Mouse (Mus musculus): ENCODE data around the gene Cd5. TPM values are rescaled to one million over a fixed set of nuclear protein-coding genes. Genes with fewer than 3 reads are reported as not detected.

Cd5 gene
- polyA plus RNA-seq, 1 experiment from 2014 or later, result 0.05 TPM

- DNase-seq (ENCODE audit: low spot score), result no peak
- H3K27me3 ChIP-seq (ENCODE audit: control insufficient read depth, insufficient read depth, low read length), result no peaks in the 10 kb centered on the region
- H3K9me3 ChIP-seq (ENCODE audit: control insufficient read depth, low read length), result no peaks in the 10 kb centered on the region
- H3K4me3 ChIP-seq (ENCODE audit: low read depth, low read length), result no peak overlapping the region
- ATAC-seq (replicated peaks; ENCODE audit: low FRiP score), result no peak
- no peak overlapping the region for H3K4me2 ChIP-seq (ENCODE audit: low read depth, low read length, severe bottlenecking)
- 76% methylated on average over 9 of the region's 9 CpGs for WGBS
- no peaks in the 10 kb centered on the region for H3K4me1 ChIP-seq (replicated peaks; ENCODE audit: control insufficient read depth, insufficient read depth, low read length)
- H3K9ac ChIP-seq (ENCODE audit: low read length), result no peak overlapping the region
- H3K36me3 ChIP-seq (ENCODE audit: control insufficient read depth, insufficient read depth, low read length), result no peaks in the 10 kb centered on the region
- H3K27ac ChIP-seq (ENCODE audit: low read depth, low read length), result no peak overlapping the region
Observed at GRCm38 (mm10) chr19:10671854-10672417, 66.9 kb downstream of the Cd5 start.

GRCm38 (mm10) chr19:10671319-10671718, 67.5 kb downstream of the Cd5 start:
- ATAC-seq (replicated peaks; ENCODE audit: low FRiP score) (no peak), DNase-seq (ENCODE audit: low spot score) (no peak)
- Histone ChIP-seq H3K4me3 (ENCODE audit: low read depth, low read length) (no peak overlapping the region), H3K27ac (ENCODE audit: low read depth, low read length) (no peak overlapping the region), H3K27me3 (ENCODE audit: control insufficient read depth, insufficient read depth, low read length) (no peaks in the 10 kb centered on the region), H3K9ac (ENCODE audit: low read length) (no peak overlapping the region), H3K9me3 (ENCODE audit: control insufficient read depth, low read length) (no peaks in the 10 kb centered on the region), H3K4me1 (replicated peaks; ENCODE audit: control insufficient read depth, insufficient read depth, low read length) (no peaks in the 10 kb centered on the region), H3K36me3 (ENCODE audit: control insufficient read depth, insufficient read depth, low read length) (no peaks in the 10 kb centered on the region), H3K4me2 (ENCODE audit: low read depth, low read length, severe bottlenecking) (no peak overlapping the region)
- 79% methylated on average over 4 of the region's 4 CpGs for WGBS

Other genes starting within 250 kb of the Cd5 start
- gene Cpsf7, start 213.7 kb downstream of the Cd5 start, polyA plus RNA-seq (2014; fragmentation: Nextera tagmentation; extraction: Ambion mirVana), result 78.4 and 82.1 TPM in 2 replicates
- 57.1 and 60.9 TPM in 2 replicates for gene Sdhaf2, start 212.9 kb downstream of the Cd5 start, polyA plus RNA-seq (2014; fragmentation: Nextera tagmentation; extraction: Ambion mirVana)
- 61.3 and 61.4 TPM in 2 replicates for gene Tmem216, start 182.8 kb downstream of the Cd5 start, polyA plus RNA-seq (2014; fragmentation: Nextera tagmentation; extraction: Ambion mirVana)
- gene Cyb561a3, start 161.8 kb downstream of the Cd5 start, polyA plus RNA-seq (2014; fragmentation: Nextera tagmentation; extraction: Ambion mirVana), result 16.6 and 18.3 TPM in 2 replicates
- gene Tmem138, start 161.6 kb downstream of the Cd5 start, polyA plus RNA-seq (2014; fragmentation: Nextera tagmentation; extraction: Ambion mirVana), result 60.2 and 65.8 TPM in 2 replicates
- 392 and 442 TPM in 2 replicates for gene Ddb1, start 133.7 kb downstream of the Cd5 start, polyA plus RNA-seq (2014; fragmentation: Nextera tagmentation; extraction: Ambion mirVana)
- gene Tkfc, start 133.3 kb downstream of the Cd5 start, polyA plus RNA-seq (2014; fragmentation: Nextera tagmentation; extraction: Ambion mirVana), result 26.1 and 29.7 TPM in 2 replicates
- gene Vwce, start 104.8 kb downstream of the Cd5 start, polyA plus RNA-seq (2014; fragmentation: Nextera tagmentation; extraction: Ambion mirVana), result 0.47 and 0.49 TPM in 2 replicates
- gene Pga5, start 60.9 kb downstream of the Cd5 start, polyA plus RNA-seq (2014; fragmentation: Nextera tagmentation; extraction: Ambion mirVana), result not detected in 2 replicates
- 32.1 and 33.4 TPM in 2 replicates for gene Vps37c, start 50.3 kb downstream of the Cd5 start, polyA plus RNA-seq (2014; fragmentation: Nextera tagmentation; extraction: Ambion mirVana)
- gene Cd6, start 91.1 kb upstream of the Cd5 start, polyA plus RNA-seq (2014; fragmentation: Nextera tagmentation; extraction: Ambion mirVana), result 0.28 TPM in 1 of 2 replicates, not detected in the other
- 0.19 and 0.20 TPM in 2 replicates for gene Slc15a3, start 100.7 kb upstream of the Cd5 start, polyA plus RNA-seq (2014; fragmentation: Nextera tagmentation; extraction: Ambion mirVana)
- gene Tmem132a, start 130.9 kb upstream of the Cd5 start, polyA plus RNA-seq (2014; fragmentation: Nextera tagmentation; extraction: Ambion mirVana), result 87.1 and 95.1 TPM in 2 replicates
- gene Tmem109, start 143.0 kb upstream of the Cd5 start, polyA plus RNA-seq (2014; fragmentation: Nextera tagmentation; extraction: Ambion mirVana), result 44.3 and 45.9 TPM in 2 replicates
- 50.9 and 55.5 TPM in 2 replicates for gene Prpf19, start 156.2 kb upstream of the Cd5 start, polyA plus RNA-seq (2014; fragmentation: Nextera tagmentation; extraction: Ambion mirVana)
- gene Zp1, start 181.6 kb upstream of the Cd5 start, polyA plus RNA-seq (2014; fragmentation: Nextera tagmentation; extraction: Ambion mirVana), result not detected in 2 replicates
- gene Ptgdr2, start 198.2 kb upstream of the Cd5 start, polyA plus RNA-seq (2014; fragmentation: Nextera tagmentation; extraction: Ambion mirVana), result 0.09 TPM in 1 of 2 replicates, not detected in the other
- gene Ccdc86, start 210.3 kb upstream of the Cd5 start, polyA plus RNA-seq (2014; fragmentation: Nextera tagmentation; extraction: Ambion mirVana), result 28.1 and 31.2 TPM in 2 replicates
- not detected in 2 replicates for gene Ms4a10, start 235.7 kb upstream of the Cd5 start, polyA plus RNA-seq (2014; fragmentation: Nextera tagmentation; extraction: Ambion mirVana)

Data from forebrain, embryonic 11.5 days (tissue).